Comparison of ENCODE assay signal across 8 mouse cellular contexts in genomic region chr1:155574966-155575673, GRCm38 (mm10). TPM values are rescaled to one million over a fixed set of nuclear protein-coding genes. Genes with fewer than 3 reads are reported as not detected.
DNase-seq lines count a peak whose midpoint lies in the region; TF ChIP-seq lines count a peak whose summit lies in the region.

No protein-coding gene starts in this region.

- TF ChIP-seq POLR2A in cortical plate, adult 2 months (IDR thresholded peaks at IDR 0.05; ENCODE audit: extremely low read depth, insufficient read depth, low read length): no peak

- DNase-seq in gastrocnemius, adult 18-20 months (ENCODE audit: low spot score): peak; percentile 49
- DNase-seq in gastrocnemius, postnatal 25 days: no peak
- peak; percentile 80 for DNase-seq in adipocyte (ENCODE audit: low spot score)
- DNase-seq in gastrocnemius, postnatal 14 days: peak; percentile 44
- peak; percentile 74 to 88 for DNase-seq in layer of hippocampus, adult 2 months (ENCODE audit: low spot score in 2 of 2)
- peak; percentile 80 for DNase-seq in lung, postnatal 14 days
- peak; percentile 89 to 90 for DNase-seq in right cerebral cortex, adult 2 months (ENCODE audit: low spot score in 2 of 2)

- H3K4me3 ChIP-seq in cortical plate, adult 2 months (ENCODE audit: insufficient read depth, low read length): no peak overlapping the region
- H3K4me3 ChIP-seq in layer of hippocampus, adult 2 months: no peak overlapping the region

- no peak overlapping the region for H3K27ac ChIP-seq in cortical plate, adult 2 months (ENCODE audit: insufficient read depth, low read length)
- no peak overlapping the region for H3K27ac ChIP-seq in layer of hippocampus, adult 2 months

- H3K4me1 ChIP-seq in cortical plate, adult 2 months (ENCODE audit: control insufficient read depth, insufficient read depth, low read length): peaks cover 5% of the 10 kb centered on the region; the same call in 1 of the 2 replicates

- intact Hi-C loops in gastrocnemius, postnatal 14 days (cut with DNase I; ENCODE audit: low total_unique reads): loop anchor here (5.0 kb wide), 1 partner anchor 207 kb away; no protein-coding TSS in a partner anchor

- TF ChIP-seq CTCF in cortical plate, adult 2 months (IDR thresholded peaks at IDR 0.05; ENCODE audit: extremely low read depth, insufficient read depth, low read length): peak; percentile 30; the same call in 1 of the 2 replicates
- TF ChIP-seq CTCF in layer of hippocampus, adult 2 months (conservative IDR thresholded peaks at IDR 0.05): peak; percentile 96

RNA-seq across cellular contexts. Expression of gene Acbd6, which starts 17.2 kb away (rescaled TPM):
- total RNA-seq in gastrocnemius, adult 18-20 months (2021): 10 to 100 TPM; 65.9 to 66.8 TPM
- total RNA-seq in gastrocnemius, postnatal 25 days (2021): 10 to 100 TPM; 49.5 to 55.4 TPM
- 82.2 and 84.2 TPM in 2 replicates for polyA plus RNA-seq in cortical plate, adult 2 months (2012; rRNA removed)
- total RNA-seq in gastrocnemius, postnatal 14 days (2021): 10 to 100 TPM; 50.0 to 54.9 TPM
- total RNA-seq in layer of hippocampus, adult 2 months (2021): 10 to 100 TPM; 88.1 to 90.1 TPM
